Mouse (Mus musculus): ENCODE data around the gene Fam222a. TPM values are rescaled to one million over a fixed set of nuclear protein-coding genes. Genes with fewer than 3 reads are reported as not detected.

Fam222a gene
- total RNA-seq, 2 experiments from 2014 or later = 2.9 TPM; not detected in 1

DNA sequence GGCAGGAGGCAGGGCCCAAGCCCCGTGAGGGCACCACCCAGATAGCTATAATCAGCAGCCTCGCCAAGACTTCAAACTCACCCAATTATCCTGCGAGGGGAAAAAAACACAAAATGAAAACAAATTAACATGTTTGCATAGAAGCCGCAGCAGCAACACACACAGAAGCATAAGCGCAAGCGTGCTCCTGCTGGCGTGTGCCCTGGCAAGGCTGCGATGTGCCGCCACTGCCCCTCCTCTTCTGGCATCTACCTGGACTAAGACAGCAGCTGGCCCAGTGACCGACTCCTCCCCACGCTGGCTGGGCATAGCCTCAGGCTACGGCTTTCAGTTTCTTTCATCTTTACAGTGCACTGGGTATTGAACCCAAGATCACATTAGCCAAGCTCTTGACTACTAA lies 13.7 kb downstream of the Fam222a start:
- ATAC-seq (replicated peaks; ENCODE audit: low FRiP score, poor library complexity, severe bottlenecking) = no peak

DNA sequence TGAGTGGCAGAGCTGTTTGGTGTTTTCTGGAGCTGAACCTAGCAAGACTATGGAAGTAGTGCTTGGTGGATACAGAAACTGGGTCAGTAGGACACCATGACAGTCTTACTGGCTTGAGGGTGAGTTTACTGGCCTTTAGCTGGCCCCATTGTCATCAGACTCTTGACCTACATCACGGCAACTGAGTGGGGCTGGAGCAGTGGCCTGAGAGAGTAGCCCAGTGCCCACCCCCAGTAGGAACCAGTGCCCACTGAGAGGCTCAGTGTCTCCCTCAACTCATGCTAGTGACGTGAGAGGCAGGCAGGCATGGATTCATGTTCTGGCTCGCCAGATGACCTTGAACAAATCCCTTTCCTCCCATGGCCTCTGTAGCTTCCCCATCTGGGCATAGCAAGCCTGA lies 15.2 kb downstream of the Fam222a start:
- no peak for ATAC-seq (replicated peaks; ENCODE audit: low FRiP score, poor library complexity, severe bottlenecking)

DNA sequence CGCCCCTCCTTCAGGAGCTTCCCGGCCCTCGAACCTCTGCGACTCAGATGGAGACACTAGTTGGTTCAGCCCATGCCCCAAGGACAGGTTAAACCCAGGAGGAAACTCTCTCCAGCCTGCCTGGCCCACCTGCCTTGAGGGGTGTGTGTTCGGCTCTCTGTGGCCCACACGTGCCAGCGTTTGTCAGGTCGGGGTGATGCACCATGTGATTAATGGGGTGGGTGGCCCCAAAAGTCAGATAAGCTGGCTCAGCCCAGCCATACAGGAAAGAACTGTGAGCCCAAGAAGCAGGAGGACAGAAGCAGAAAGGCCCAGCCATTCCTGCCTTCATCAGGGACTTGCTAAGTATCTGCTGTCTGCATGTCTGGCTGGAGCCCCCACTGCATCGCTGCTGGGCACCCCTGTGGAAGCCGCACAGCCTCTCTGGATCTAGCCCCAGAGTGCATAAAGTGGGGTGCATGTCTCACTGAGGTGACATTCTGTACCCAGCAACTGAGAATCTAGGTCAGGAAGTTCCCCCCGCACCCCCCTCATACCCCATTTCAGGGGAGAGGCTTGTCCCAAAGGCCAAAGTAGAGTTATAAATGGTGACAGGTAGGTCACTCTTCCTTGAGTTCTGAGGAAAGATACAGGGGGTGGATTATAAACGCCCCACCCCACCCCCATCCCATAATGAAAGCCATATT lies 15.8 kb downstream of the Fam222a start:
- no peak for ATAC-seq (replicated peaks; ENCODE audit: low FRiP score, poor library complexity, severe bottlenecking)

DNA sequence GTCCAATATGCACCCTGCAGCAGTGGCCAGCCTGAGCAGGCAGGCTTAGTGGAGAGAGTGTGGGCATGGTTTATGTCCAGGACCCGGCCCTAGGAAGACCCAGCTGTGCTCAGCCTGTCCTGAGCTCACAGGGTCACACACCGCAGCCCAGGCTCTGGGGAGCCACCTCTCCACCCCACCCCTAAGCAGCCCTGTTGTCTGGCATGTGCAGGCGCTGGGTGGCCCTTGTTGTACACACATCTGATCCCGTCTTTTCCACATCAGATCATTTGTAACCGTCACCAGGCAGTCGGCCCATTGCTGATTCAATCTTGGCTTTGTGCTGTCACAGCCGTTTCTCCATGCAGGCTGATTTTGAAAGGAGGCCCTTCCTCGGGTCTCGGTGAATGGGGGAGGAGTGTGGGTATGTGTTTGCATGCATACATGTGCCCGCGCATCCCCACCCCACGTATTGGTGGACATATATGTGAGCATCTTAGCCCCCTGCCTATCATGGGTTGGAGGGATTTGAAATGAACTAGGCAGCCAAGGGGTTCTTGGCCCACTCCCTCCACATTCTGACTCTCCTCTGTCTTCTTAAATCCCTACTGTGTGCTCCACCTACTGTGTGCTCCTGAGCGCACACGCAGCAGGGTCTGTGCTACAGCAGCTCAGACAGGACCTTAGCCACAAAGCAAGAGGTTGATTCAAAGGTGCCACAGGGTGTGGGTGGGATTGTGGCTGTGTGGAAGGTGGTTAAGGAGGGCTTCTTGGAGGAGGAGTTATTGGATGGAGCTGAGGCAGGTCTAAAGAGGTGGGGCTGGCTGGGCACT lies 16.7 kb downstream of the Fam222a start:
- no peak for ATAC-seq (replicated peaks; ENCODE audit: low FRiP score, poor library complexity, severe bottlenecking)

DNA sequence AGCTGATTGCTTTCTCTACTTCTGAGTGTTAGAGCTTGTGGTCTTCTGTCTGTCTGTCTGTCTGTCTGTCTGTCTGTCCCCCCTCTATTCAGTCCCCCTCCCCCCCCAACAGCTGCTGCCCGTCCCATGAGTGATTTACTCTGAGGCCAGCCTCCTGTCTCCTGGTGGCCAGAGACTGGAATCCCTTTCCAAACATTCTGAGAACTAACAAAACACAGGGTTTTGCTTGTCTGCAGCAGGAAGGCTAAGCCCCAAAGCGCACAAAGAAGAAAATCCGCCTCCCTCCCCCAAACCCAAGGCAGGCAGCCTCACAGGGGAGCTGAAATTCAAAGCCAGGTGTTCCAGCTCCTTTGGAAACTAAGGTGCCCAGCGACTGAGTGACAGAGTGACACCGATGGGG lies 17.9 kb downstream of the Fam222a start:
- no peak for ATAC-seq (replicated peaks; ENCODE audit: low FRiP score, poor library complexity, severe bottlenecking)

DNA sequence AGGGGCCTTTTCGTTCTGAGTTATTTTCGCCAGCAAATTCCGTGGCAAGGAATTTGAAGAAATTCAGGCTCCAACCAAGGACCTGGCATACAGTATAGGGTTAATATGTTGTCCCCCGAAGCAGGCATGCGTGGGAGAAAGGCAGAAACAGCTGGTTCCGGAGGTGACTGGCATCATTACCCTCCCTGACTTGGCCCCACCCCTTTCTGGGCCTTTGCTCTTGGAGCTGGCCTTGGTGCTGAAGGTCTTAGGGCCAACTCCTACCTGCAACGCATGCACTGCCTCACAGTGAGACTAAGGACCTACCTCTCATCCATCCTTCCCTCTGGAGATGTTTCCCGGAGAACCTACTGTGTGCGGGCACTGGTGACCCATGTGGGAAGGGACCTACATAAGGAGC lies 20.1 kb downstream of the Fam222a start:
- ATAC-seq (replicated peaks; ENCODE audit: low FRiP score, poor library complexity, severe bottlenecking) = no peak

DNA sequence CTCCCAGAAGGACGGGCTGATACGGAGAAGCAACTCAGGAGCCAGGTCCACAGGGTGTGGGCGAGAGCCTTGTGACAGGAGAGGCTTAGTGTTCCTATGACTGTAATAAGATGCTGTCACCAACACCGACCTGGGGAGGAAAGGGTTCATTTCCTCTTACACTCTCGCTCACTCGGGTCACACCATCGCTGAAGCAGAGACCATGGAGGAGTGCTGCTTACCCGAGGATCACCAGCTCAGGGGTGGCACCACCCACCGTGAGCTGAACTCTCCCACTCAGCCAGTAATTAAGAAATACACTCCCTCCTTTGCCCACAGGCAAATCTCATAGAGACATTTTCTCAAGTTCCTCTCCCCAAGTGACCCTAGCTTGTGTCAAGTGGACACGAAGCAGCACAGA lies 20.6 kb downstream of the Fam222a start:
- ATAC-seq (replicated peaks; ENCODE audit: low FRiP score, poor library complexity, severe bottlenecking) = no peak

DNA sequence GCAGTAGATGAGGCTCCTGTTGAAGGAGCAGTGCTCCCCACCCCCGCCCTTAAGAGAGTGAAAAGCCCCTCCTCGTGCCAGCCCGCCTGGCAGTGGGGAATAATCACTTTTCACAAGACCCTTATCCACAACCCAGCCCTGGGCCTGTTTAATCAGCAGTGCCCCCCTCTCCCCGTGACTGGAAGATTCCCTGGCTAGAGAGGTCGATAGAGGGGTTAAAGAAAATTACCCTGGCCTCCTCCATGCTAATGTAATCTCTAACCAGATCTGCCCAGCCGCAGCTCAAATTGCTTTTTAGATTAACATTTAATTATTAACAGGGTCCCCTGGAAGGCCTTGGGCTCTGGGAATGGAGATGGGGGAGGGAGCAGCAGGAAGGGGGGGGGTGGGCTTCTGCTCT lies 21.2 kb downstream of the Fam222a start:
- no peak for ATAC-seq (replicated peaks; ENCODE audit: low FRiP score, poor library complexity, severe bottlenecking)

DNA sequence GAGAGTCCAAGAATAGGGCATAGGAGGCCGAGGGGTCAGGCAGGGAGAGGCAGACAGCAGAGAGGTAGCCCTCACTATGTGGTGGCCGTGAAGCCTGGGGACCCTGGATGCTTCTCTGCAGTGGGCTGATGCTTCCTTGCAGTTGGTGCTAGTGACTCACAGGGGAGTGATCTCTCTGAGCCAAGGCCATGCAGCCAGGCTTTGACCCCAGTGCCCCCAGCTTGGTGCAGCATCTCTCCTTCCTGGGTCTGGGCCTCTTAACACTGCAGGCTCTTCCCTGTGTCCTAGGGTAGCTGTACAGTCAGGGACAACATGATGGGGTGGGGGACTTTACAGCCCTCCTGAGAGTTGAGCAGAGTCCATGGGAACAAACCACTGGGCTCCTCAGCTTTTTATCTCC lies 21.6 kb downstream of the Fam222a start:
- no peak for ATAC-seq (replicated peaks; ENCODE audit: low FRiP score, poor library complexity, severe bottlenecking)

DNA sequence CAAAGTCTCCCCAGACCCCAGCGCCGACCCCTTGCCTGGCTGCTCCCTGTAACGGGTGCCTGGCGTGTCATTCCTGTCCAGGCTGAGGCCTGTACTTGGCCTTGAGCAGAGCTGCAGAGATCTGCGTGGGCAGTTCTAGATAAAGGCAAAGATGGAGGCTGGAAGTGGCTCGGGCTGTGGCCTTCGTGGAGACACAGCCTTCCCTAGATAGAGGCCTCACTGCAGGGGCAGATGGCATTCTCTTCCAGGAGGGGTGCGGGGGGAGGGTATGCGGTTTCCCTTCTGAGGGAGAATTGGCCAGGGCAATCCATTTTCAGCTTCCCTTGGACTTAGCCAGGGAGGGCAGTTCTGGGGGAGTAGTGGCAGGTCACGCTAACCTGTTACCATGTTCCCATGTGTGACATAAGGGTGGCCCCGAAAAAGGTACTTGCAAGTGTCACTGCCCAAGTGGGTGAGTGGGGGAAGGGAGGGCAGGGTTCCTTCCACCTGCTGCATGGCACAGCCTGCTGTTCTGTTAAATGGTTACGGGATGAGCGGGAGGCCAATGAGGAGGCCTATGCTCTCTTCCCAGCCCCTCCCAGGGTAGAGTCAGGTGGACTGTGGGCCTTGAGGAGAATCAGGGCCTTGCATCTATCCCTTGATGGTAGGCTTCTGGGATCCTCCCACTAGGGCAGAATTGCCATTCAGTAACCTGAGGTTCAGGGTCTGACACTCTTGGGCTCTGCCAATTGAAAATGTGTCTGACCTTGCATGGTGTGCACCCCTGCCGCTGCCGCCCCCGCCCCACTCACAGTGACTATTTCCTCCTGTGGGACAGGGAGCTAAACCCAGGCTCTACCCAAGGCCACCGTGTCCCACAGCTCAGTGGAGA lies 22.5 kb downstream of the Fam222a start:
- no peak for ATAC-seq (replicated peaks; ENCODE audit: low FRiP score, poor library complexity, severe bottlenecking)

DNA sequence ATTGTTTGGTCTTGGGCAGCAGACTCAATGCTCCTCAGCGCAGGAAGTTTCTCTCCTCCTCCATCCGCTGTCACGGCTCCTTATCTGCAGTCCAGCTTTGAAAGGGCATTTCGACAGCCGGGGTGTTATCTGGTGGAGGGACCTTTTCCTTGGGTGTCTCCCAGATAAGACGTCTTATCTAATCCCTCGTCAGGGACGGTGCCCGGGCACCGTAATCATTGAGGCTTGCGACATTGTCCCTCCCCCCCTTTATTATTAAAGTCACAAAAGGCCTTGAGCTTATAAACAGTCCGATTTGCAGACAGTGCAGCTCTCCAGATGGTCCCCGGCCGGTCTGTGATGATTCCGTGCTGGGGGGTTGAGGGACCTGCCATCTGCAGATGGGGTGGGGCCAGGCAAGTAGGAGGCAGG lies 23.3 kb downstream of the Fam222a start:
- no peak for ATAC-seq (replicated peaks; ENCODE audit: low FRiP score, poor library complexity, severe bottlenecking)

DNA sequence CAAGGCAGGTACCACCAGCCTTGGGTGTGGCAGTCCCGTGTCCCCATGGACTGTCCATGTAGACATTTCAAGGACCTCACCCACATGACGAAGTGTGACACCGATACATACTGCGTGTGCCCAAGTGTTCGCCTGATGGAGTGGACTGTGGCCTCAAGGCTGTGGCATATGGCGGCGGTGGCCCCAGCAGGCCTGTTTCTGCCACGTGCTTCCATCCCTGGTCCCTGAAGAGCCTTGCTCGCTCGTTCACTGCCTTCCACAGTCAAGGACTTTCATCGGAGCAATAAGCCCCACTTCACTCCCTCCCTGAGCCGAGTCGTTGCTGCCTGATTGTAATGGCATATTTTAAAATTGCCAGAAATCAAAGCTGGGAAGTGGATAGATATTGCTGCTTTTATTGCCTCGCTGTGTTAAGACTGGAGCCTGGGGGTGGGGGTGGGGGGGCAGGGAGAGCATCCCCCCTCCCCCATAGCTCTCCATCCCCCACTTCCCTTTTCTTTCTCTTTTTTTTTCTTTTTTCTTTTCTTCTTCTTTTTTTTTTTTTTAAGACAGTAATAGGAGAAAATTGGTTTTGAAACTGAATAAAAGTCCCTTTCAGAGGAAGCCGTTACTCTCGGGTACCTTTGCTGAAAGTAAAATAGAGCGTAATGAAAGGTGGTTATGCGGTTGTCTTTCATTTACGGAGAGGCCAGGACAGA lies 24.8 kb downstream of the Fam222a start:
- ATAC-seq (replicated peaks; ENCODE audit: low FRiP score, poor library complexity, severe bottlenecking) = no peak

DNA sequence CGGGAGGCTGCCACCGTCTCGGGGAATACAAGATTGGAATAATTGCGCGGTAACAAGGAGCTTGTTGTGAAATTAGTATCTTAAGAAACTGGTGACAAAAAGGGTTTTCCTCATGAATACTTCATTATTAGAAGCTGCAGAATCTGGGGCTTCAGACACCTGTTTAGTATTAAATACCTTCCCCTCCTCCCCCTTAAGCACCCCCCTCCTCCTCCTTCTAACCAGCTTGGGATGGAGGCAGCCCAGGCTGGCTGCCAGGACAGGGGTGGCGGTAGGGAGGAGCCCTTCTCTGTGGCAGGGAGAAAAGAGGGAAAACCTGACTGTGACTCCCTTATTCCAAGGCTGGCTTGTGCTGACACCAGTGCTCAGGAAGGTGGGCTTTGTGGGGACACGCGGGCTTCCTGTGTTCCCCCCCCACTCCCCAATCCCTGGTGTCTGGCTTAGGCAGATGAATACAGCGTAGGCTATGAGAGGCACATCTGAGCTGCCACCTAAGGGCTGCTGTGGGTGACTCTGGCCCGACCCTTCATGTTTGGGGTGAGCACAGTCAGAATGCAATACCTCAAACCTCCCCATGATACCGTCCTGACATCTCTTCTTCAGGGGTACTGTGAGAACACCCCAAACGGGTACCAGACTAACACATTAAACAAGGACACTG lies 25.5 kb downstream of the Fam222a start:
- no peak for ATAC-seq (replicated peaks; ENCODE audit: low FRiP score, poor library complexity, severe bottlenecking)

DNA sequence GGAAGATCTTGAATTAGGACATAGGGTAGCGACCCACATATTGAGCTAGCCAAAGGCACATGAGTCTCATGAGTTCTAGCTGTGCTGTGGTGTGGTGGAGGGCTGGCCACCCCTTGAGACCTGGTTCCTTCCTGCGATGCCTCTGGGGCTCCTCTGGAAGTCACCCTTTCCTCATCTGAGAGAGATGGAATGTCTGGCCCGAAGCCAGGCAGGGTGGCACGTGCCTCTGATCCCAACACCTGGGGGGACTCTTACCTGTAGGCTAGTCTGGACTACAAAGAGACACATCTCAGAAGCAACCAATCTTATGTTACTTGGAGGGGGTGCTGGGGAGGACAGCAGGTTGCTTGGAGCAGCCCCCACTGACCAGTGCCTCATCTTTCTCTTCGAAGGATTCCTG lies 26.1 kb downstream of the Fam222a start:
- ATAC-seq (replicated peaks; ENCODE audit: low FRiP score, poor library complexity, severe bottlenecking) = no peak

DNA sequence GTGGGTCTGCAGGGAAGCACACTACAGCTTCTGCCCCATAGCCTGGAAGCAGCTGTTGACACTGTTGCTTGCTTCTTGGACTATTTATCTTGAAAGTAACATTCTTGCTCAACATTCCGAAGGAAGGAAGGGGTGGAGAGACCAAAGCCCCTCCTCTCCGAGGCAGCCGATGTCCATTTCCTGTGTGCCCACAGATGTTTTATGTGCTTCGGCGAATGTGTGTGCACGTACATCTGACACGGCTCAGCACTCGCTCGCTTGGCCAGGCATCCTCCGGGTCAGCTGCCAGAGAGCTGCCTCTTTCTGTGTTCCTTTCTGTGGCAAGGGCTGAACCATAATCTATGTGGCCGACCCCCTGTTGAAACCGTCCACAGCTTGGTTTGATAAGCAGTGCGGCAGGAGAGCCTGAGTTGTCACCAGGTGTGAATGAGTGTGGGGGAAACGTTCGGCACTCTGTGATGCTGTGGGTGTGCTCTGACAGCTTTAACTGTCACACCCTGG lies 27.0 kb downstream of the Fam222a start:
- no peak for ATAC-seq (replicated peaks; ENCODE audit: low FRiP score, poor library complexity, severe bottlenecking)

DNA sequence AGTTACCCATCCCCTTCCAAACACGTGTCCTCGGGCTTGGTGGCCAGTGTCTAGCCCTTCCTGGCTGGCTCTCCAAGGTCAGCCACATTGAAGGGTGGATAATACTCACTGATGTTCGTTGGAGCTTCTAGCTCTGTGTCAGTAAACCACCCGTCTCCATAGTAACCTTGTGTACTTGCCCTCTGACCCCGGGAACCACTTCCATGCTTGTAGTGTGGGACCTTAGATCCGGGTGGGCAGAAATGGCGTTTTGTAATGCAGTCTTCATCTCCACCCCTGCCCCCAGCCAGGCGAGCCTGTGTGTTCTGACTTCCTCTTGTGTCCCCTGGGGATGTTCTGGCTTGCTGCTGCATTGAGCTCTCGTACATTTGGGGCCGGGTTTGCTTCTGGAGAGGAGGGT lies 28.8 kb downstream of the Fam222a start:
- ATAC-seq (replicated peaks; ENCODE audit: low FRiP score, poor library complexity, severe bottlenecking) = no peak

DNA sequence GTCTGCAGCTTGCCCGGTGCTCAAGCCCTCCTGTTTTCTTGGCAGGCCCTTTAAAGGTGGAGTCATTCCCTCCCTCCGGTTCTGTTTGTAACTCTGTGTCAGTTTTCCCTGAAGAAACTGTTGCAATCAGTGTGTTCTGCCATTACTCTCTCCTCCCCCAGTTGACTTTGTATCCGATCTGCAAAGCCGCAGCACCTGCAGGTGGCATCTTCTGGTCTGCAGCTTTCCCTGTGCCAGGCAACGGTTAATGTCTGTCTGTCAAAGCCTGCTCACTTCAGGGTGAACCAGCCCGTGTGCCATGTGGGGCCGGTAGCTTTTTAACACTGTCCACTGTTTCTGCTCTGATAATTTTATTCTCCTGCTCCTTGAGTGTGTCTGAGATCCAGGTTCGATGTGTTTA lies 29.4 kb downstream of the Fam222a start:
- no peak for ATAC-seq (replicated peaks; ENCODE audit: low FRiP score, poor library complexity, severe bottlenecking)

DNA sequence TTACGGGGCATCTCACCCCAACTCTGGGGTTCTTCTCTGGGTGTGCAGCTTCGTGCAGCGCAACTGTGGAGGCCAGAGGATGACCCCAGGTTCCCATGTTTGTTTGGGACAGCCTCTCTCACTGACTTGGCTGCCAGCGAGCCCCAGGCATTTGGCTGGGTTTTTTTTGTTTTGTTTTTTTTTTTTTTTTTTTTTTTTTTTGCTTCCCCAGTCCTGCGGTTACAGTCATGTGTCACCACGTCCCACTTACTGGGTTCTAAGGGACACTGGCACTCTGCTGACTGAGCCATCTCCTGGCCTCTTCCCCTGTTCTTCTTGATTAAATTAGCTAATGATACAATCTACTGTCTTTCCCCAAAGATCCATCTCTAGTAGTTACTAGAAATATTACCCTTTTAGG lies 29.8 kb downstream of the Fam222a start:
- ATAC-seq (replicated peaks; ENCODE audit: low FRiP score, poor library complexity, severe bottlenecking) = no peak

DNA sequence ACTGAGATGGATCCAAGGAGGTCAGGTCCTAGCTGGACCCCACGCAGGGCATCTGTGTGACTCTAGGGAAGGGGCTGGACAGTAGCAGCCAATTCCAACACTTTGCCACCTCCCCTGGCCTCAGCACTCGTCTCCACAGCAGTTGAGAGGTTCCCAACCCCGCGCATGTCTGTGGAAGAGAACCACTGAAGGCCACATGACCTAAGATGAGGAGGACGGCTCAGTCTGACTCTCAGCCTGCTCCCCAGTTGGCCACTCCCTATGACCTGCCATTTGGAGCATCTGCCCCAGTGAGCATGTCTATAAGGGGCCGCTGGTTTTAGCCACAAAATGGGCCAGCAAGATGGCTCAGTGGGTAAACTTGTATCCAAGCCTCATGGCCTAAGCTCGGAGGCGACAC lies 34.2 kb downstream of the Fam222a start:
- no peak for ATAC-seq (replicated peaks; ENCODE audit: low FRiP score, poor library complexity, severe bottlenecking)
